Mouse (Mus musculus): ENCODE results near the gene Ankmy1.
A peak's percentile ranks its signal among the peaks of the same experiment; 100 is the strongest.

Gene Ankmy1

DNA sequence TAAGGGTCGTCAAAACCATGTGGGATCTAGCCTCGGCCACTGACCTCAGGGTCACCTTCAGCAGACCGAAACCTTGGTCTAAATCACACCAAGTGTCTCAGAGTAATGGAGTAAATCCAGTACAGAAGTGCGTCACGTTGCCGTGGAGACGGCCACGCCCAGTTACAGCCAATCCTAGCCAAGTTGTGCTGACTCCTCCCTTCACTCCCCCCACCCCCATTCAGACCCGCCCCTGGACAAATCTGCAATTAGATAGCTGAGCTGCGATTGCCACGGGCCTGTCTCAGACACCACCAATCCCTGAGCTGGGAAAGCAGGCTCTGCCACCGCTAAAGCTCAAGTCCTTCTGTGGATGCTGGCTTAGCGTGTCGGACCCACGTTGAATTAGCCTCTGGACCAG is at the start of gene Ankmy1:
TSS of gene Ankmy1 (minus strand) at position 121 of the 400 bp plus-strand sequence.
- no peak for DNase-seq (ENCODE audit: low spot score in 2 of 2)

DNA sequence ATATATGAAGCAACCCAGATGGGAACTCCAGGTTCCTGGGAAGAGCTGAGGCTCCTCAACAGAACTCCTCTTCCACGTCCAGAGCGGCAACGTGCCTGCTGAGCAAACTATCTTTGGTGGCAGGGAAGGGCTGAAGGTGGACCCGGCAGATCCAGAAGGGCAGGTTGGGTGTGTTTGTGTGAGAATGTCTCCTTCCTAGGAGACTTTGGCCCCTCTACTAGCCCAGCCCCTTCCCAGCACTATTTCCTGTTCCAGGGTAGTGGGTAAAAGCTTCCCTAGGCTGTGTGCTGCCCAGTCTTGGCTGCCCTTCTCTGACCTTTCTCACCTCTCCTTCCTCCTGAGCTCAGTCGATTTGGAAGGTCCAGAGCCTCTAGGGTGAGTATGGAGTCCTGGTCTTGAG is 47.9 kb upstream of the Ankmy1 start, which contains the start of gene Gpr35:
TSS of gene Gpr35 (plus strand) at position 259 of the 400 bp plus-strand sequence.
- DNase-seq (ENCODE audit: low spot score in 2 of 2) = no peak

DNA sequence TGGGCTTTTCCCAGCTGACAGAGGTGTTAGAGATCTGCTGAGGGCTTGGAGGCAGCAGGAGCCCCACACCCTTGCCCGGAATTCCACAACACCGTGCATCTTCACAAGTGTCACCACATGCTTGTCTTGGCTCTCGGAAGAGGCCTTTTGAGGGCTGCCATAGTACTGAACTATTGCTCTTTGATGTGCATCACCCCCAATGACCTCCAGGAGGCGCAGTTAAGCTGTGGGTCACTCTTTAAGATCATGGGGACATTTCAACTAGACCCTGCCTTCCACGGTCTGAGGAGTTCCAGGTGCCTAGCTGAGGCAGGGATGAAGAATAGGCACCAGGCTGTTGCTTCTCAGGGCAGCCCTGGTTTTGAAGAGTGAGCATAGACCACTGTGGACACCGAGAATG is 46.7 kb upstream of the Ankmy1 start:
- DNase-seq (ENCODE audit: low spot score in 2 of 2) = no peak

DNA sequence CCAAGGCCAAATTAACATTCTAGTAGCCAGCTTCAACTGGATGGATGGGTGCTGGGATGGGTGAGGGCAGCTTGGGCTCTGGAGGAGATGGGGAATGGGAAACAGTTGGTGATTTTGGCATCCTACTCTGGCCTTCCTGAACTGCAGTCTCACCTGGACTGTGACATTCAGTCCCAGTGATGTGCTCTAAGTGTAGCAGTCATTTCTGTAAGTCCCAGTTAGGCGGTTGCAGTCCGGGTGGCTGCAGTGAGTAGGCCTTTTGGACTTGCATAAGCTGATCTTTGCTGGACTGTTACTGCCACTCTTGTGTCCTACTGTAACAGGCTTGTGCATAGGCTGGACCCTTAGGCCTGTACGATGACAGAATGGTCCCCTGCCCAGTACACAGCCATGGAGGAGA is 45.3 kb upstream of the Ankmy1 start:
- no peak for DNase-seq (ENCODE audit: low spot score in 2 of 2)

DNA sequence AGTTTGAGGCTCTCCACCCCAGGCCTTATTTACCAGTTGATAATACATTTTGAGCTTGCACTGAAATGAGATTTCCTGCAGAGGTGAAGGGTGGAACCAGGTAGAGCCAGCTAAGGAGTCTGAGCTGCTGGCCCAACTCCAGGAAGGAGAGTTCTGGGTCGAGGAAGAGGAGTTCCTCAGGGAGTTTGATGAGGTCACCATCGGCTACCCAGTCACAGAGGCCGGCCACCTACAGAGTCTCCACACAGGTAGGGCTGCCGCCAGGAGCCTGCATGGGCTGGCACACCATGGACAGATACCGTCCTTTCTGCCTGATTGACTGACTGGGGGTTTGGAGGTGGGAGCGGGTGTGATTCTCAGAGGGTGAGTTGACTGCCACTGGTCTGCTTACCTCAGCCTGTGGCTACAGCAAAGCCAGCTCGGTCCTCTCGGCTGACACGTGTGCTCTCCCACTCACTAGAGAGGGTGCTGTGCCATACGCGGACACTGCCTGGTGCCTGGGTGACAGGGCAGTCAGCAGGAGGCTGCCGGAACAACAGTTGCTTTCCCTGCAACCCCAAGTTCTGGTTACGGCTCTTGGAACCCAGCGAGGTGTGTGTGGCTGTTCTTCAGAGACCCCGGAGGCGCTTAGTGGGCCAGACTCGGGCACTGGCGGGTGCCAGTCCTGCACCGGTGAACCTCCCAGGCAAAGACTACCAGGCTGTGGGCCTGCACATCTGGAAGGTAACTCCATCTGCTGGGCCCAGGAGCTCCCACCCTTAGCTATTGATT is 40.7 kb upstream of the Ankmy1 start:
- DNase-seq (ENCODE audit: low spot score in 2 of 2) = no peak

DNA sequence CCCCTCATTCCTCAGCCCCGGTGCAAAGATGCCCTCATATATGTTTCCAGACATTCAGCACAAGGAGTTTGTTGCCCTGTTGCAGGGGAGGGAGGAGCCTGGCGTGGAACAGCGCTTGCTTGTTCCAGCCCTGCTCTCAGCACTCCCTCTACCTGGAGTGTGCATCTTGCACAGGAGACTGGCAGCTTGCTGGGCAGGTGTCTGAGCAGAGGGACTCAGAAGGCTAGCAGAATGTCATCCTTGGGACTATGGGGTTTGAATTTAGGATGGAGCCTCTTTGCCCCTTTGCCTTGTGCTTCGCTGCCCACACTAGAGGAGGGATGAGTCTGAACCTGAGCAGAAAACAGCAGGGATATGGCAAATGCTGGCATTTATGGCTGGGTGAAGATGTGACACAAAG is 37.0 kb upstream of the Ankmy1 start:
- no peak for DNase-seq (ENCODE audit: low spot score in 2 of 2)

DNA sequence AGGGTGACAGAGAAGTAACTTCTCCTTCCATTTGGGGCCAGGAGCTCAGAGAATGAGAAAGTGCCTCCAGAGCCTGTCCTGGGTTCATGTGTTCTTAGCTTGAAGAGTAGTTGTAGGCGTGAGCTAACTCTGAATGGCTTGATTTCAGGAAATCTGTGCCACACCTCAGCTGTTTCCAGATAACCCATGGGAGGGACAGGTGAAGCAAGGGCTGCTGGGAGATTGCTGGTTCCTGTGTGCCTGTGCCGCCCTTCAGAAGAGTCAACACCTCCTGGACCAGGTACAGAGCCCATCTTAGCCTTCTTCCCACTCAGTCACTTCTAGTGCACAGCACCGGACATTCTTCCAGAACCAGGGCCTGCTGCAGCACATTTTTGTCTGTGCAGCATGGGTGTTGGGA is 35.1 kb upstream of the Ankmy1 start:
- no peak for DNase-seq (ENCODE audit: low spot score in 2 of 2)

DNA sequence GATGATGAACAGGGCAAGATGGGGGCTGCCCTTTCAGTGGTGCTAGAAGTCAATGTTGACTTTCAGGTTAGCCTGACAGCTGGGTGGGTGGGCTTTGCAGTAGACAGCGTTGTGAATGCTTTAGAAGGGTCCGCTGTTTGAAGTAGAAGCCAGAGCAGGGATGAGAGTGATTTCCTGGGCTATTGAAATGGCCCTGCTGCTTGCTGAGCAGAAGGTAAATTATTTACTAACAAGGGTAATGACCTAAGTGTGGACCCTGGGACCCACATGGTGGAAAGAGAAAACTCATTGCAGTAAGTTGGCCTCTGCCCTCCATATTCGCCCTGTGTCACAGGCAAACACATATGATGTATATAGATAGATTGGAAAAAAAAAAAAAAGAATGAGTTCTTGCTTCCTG is 33.8 kb upstream of the Ankmy1 start:
- DNase-seq (ENCODE audit: low spot score in 2 of 2) = no peak

DNA sequence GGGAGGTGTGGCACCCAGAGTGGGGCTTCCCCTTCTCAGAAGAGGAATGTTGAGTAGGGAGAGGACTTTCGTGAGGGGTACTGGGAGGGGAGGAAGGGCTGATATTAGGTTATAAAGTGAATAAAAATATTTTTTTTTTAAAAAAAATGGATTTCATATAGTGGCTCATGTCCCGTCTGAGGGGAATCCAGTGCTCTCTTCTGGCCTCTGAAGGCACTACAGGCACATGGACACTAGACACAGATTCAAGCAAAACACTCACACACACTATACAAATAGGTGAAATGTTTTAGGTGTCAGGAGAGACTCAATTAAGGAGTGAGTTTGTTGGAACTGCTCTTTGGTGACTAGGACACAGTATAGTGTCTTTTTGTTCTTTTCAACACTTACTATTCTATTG is 33.3 kb upstream of the Ankmy1 start:
- DNase-seq (ENCODE audit: low spot score in 2 of 2) = no peak

DNA sequence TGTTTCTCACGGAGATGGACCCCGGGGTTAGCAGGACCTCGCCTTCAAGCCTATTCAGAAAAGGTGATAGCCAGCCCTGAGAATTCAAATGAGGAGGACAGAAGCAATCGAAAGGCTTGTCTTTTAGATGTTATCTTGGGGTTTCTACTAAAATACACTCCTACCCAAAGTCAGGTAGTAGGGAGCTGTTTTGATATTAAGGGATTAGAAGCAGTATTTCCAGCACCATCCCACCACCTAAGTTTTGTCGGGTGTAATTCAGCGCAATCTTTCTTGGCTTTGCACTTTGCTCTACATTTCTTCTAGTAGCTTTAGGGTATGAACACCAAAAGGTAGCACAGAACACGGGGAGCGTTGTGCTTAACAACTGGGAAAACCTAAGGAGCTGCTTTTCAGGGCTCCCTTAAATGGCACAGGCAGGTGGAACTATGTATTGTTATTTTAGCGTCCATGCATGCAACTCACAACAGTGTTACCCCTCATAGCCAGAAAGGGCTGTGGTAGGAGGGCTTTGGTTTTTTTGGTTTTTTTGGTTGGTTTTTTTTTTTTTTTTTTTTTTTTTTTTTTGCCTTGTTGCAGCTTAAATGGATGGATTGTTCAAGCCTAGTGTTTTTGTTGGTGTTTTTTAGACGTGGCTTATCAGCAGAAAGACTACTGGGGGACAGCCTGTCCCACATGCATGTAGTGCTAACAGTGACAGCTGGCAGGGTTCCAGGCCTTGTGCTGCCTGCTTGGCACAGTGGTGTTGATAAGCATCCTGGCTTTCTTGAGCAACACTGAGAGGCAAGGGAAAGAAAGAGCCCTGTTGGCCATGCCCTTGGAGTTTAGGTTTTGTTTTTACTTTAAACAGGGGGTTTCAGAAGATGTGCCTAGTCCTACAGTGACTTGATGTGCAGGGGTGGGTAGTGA is 32.6 kb upstream of the Ankmy1 start:
- no peak for DNase-seq (ENCODE audit: low spot score in 2 of 2)

DNA sequence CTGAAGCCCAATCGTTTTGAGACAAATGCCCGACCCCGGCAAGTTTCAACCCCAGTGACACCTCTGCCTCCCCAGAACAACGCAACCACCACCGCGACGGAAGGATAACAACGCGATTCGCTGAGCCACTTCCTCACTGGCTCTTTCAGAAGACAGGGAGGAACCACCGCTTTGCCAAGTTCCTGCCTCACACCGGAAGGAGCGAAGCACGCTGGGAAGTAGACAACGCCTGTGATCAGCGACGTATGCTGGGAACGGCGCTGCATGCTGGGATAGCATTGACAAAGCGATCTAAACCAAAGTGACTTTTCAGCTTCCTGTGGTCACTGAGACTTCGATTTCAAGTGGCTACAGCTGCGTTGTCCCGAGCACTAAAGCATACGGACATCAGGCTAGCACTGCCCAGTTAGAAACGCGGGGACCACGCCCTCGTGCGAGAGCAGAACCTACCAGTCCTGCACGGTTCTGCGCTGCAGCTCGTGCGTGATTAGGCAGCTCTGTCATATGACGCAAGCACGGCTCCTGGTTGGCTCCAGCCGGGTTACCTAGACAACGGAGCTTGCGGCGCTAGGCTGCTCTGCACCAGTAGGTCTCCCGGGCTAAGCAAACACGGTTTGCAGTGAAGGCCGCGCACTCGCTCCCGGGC is 31.6 kb upstream of the Ankmy1 start, which contains the start of gene Capn10:
TSS of gene Capn10 (plus strand) at position 195 of the 646 bp plus-strand sequence.
- DNase-seq (ENCODE audit: low spot score in 2 of 2) = peak; percentile 95 to 97

DNA sequence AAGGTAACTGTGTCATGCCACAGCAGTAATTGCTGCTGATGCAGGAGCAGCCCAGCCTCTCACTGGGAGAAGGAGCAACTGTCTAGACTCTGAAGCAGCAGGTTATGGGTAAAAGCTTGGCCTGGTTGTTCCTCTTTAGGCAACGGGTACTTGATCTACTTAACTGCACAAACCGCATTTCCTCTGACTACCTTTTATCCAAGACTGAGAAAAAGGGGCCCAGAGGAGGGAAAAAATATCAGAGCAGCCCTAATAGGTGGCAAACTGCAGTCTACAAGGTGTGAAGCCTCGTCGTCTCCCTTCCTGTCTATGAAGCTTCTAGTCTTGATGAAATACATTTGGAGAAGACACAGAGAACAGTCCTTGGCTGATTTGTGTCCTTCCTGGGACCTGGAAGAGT is 30.9 kb upstream of the Ankmy1 start:
- no peak for DNase-seq (ENCODE audit: low spot score in 2 of 2)

DNA sequence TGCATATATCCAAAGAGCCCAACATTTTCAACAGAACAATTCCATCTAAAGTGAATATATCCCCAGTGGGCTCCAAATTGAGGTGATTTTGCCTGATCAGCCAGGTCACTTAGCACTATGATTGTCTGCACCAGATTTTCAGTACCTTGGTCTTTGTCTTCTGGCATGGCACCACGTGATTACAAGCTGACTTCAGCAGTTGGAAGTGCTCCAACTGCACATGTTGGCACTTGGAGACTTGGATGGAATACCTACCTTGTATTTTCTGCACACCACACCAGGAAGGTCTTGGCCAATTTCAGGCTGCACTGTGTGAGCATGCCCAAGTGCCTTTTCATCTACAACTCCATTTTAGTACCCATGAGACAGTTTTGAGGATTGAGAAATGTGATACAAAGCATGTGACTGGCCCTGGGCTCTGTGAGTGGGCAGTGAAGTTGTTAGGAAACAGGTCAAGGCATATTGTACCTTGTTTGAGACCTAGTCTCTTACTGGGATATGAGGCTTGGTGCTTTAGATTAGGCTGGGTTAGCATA is 27.5 kb upstream of the Ankmy1 start:
- DNase-seq (ENCODE audit: low spot score in 2 of 2) = no peak

DNA sequence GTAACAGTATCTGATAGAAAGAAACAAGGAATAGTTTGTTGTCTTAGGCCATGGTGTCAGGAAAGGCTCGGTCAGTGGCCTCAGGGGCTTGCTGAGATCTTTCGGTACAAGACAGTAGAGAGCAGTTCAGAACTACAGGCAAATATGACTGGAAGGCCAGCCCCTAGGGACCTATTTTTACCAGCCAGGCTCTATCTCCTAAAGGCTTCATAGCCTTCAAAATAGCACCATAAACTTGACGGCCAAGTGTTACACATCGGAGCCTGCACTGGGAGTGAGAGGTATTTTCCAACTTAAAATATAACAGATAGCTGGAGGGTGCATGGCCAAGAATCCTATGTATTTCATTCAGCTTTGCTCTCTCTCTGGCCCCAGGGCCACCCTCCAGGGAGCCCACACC is 18.8 kb upstream of the Ankmy1 start:
- DNase-seq (ENCODE audit: low spot score in 2 of 2) = no peak

DNA sequence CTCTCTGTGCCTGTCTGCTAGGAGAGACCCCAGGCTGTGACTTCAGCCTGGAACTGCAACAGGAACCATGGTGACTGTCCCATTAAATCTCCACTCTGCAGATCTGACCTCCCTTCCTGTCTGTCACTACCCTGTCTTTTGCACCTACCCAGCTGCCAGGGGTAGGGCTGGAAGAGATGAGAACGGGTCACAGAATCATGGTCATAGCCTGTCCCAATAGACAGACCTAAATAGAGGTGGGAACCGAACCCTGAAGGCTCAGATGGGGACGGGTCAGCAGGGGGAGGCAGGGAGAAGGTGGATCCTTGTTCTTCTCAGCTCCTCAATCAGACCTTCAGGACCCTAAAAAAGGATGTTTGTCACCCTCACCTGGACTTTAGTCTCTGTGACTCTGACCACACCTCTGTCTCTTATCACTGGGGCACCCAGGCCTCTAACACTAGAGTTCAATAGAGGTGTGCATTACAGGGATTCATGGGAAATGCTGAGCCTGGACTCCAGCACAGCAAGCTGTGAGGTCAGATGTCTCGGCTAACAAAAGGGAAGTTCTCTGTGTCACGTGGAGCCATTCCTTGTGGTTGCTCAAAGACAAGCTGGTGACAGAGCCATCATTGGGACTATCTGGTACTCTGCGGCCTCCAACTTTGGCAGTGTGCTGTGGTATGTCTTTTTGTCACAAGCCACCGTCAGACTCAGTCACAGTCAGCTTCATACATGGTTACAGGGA is 17.9 kb upstream of the Ankmy1 start:
- no peak for DNase-seq (ENCODE audit: low spot score in 2 of 2)

DNA sequence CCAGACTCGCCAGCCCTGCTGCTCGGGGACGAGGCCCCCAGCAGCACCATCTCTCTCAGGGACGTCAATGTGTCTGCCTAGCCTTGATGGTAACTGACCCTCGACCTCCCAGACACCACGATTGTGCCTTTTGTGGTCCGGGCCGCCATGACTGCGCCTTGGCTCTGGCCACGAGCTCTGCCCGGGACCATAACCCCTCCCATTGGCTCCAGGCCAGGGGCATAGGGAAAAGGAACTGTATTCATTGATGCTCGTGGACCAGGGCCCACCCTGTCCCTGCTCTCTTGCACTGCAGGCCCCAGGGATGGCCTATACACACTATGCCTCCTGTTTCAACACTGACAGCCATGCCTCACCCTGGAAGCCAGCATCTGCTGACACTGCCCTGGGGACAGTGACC is 17.1 kb upstream of the Ankmy1 start:
- no peak for DNase-seq (ENCODE audit: low spot score in 2 of 2)

DNA sequence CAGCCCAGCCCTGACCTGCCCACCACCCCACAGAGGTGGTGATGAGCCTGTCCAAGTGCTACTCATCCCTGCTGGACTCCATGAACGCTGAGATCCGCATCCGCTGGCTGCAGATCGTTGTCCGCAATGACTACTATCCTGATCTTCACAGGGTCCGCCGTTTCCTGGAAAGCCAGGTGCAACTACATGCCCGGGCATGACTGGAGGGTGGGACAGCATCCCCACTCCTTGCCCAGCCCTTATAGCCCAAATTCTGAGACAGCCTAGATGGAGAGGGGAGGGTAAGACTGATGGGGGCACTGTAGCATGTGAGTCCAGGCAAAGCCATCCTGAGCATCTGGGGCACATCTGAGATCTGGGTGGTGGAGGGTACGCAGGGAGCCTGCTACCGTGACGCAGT is 16.4 kb upstream of the Ankmy1 start:
- DNase-seq (ENCODE audit: low spot score in 2 of 2) = no peak

DNA sequence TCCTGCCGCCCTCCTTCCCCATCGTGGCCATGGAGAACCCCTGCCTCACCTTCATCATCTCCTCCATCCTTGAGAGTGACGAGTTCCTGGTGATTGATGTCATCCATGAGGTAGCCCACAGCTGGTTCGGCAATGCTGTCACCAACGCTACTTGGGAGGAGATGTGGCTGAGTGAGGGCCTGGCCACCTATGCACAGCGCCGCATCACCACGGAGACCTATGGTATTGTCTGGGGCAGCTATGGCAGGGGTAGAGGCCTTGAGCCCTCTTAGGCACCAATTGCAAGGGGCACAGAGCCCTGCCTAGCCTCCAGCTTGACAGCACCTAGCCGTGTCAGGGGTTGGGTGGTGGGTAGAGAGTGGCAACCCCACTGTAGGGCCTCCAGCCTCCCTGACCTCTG is 14.0 kb upstream of the Ankmy1 start:
- DNase-seq (ENCODE audit: low spot score in 2 of 2) = no peak

DNA sequence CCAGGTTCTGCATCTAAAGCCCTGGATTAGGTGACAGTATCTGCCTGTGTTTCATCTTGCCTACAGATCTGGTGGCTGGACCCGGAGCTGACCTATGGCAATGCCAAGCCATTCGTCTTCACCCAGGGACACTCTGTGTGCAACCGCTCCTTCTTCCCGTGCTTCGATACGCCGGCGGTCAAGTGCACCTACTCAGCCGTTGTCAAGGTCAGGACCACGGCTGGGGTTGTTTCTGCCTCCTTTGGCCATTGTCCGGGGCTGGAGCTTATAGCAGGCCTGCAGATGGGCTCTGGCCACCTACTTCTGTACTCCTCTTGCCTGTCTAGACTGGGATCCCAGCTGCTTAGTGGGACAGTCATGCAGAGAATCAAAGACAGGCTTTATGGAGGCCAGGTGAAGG is 12.3 kb upstream of the Ankmy1 start:
- DNase-seq (ENCODE audit: low spot score in 2 of 2) = no peak

DNA sequence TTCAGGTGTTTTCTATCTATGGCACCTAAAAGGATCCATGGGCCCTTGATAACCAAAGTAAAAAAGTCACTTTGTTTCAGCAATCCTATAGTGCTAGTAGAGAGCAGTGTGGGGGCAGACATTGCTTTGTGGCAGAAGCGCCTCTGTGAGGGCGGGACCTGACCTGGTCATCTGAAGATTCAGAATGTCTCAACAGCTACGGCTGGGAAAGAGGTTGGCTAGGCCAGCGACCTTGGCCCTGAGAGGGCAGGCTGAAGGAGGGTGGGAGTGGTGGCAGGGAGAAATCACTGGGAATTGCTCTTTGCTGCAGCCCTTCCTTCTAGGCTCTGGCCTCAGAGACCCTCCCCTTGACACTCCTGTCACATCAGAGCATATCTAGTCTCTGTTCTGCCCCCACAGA is 11.5 kb upstream of the Ankmy1 start:
- no peak for DNase-seq (ENCODE audit: low spot score in 2 of 2)

DNA sequence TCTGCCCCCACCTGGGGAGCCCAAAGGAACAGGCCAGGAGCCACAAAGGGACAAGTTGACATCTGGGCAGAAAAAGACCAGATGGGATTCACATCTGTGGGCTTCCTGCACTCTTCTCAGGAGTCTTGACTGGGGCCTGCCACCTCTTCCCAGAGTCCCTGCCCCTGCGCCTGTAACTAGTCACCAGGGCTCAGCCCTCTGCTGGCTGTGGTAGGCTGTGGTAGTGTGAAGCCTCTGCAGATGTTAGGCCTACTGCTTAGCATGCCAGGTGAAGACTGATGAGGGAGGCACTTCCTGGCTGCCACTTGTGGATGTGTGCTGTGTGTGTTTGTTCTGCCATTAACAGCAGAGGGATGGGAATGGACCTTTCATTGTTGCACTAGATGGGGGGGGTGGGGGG is 9.6 kb upstream of the Ankmy1 start:
- no peak for DNase-seq (ENCODE audit: low spot score in 2 of 2)

Measured in heart, adult 9 months (tissue).